Mouse (Mus musculus) urinary bladder, postnatal 25 days (tissue): ENCODE data around the gene Rab20.
"Not testable (repeated sequence)": the region's sequence is repeated elsewhere in the genome, so short reads cannot be mapped to it uniquely, and the experiment has no call there.

ENCODE experiments used
- DNase-seq: peaks from one replicate; pipeline ENCODE4 v3.0.0; 2022; ENCODE audit warnings: low spot score

Rab20 gene

GRCm38 (mm10) chr8:11477811-11478761 lies at the start of gene Rab20:
Gene Rab20 (minus strand): TSS chr8:11478710.
- peak; percentile 79 for DNase-seq

DNA sequence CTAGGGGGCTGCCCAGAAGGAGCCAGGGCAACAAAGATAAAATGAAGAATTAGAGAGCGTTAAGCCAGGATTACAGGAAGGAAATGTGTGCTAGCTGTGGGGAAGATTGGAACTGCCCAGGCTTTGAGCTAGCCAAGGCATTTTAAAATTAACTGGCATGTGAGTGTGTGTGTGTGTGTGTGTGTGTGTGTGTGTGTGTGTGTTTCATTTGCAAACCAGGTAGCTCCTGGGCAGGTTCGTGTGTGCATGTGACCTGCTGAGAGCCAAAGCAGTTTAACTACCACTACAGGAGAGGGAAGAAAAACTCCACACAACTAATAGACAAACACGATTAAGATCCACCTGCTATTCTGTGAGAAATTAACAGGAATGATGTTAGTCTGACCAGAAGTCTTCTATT lies 44.8 kb upstream of the Rab20 start:
- DNase-seq: no peak

DNA sequence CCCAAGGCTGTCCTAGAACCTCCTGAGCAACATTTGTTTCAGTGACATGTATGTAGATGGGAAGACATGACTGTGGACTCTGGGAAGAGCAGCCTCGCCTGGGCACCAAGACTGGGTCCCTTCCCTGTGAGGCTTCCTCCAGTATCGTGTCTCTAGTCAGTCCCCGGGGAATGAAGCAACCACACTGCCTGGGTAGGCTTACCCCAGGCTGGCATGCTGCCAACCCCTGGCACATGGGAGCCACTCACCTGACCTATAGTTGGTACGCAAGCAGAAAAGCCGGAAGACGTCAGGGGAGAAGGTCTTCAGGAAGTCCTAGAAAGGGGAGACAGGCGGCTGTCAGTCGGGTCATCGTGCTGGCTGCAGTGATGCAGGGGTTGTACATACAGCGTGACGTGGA lies 40.2 kb upstream of the Rab20 start:
- no peak for DNase-seq

DNA sequence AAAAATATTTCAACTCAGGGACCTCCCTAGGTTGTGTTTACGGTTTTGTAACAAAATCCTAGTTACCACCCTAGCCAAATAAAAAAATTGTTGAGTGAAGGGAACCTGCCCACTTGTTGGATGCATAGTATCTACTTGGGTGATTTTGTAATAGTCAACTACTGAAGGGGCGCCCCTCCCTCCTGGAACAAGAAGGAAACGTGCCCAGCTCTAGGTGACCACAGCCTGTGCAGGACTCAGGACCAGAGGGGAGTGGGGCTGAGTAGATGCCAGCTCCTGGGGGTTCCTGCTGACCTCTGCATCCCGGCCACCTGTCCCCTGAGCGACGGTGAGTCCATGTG lies 39.5 kb upstream of the Rab20 start:
- DNase-seq: no peak

DNA sequence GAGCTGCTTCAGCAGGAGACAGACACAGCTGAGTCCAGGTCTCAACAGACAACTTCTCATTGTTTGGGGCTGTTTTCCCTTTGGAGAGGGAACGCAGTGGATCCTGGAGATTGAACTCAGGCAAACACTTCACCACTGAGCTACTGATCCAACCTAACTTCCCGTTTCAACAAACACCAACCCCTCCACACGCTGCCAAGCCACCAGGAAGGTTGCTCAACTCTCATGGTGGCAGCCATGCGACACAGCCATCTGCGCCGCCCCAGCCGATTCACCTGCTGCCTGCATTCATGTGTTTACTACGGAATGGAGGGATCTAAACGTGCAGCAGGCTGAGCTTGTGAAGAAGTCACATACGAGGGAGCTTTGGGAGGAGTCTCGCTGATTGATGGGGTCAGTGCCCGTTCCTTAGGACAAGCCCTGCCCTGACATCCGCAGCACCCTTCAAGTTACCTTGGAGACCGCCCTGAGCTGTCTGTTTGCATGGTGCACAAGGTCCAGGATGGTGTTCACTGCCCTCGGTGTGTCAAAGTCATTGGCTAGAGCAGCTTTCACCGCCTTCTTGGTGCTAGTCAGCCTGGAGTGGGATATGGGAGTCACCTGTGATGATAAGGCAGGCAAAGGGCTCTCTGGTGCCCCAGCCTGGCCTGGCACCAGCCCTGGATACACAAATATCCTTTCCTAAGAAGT lies 39.0 kb upstream of the Rab20 start:
- no peak for DNase-seq

GRCm38 (mm10) chr8:11516292-11516691 lies 37.8 kb upstream of the Rab20 start:
- no peak for DNase-seq

- DNase-seq: no peak
Observed at GRCm38 (mm10) chr8:11513247-11513646, 34.7 kb upstream of the Rab20 start.

GRCm38 (mm10) chr8:11512711-11513110 lies 34.2 kb upstream of the Rab20 start:
- no peak for DNase-seq

DNA sequence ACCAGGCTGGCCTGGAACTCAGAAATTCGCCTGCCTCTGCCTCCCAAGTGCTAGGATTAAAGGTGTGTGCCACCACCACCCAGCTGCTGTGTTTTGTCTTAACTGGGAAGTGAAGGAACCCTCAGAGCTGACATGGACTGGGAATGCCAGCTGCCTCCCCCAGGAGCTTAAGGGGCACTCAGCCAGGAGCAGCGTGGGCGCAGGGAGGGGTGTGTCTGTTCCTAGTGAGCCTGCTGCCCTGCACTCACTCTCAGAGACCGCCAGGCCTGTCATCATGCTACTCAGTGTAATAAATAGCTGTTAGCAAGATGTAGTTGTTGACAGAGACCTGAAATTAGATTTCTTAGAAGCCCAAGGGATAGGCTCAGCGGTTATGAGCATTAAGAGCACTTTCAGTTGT lies 32.5 kb upstream of the Rab20 start:
- DNase-seq: no peak

- no peak for DNase-seq
Observed at GRCm38 (mm10) chr8:11508880-11509279, 30.4 kb upstream of the Rab20 start.

DNA sequence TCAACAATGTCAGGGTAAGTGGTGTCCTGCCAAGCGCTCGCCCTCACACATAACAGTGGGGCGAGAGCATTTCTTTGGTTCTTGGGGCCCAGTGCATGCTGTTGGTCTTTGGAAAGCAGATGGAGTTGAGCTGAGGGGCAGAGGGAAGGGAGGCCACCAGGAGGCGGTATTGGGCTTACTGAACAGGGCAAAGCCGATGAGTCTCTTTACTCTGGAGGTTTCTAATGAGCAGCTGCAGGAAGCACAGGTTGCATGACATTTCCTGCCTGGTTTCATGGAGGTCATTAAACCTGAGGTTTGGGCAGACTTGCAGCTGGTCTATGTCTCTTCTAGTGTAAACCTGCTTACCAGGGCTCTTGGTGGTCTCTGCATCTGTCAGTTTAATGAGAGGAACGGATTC lies 28.3 kb upstream of the Rab20 start:
- DNase-seq: peak; percentile 50

GRCm38 (mm10) chr8:11506074-11506473 lies 27.6 kb upstream of the Rab20 start:
- no peak for DNase-seq

- DNase-seq: no peak
Observed at GRCm38 (mm10) chr8:11503476-11504232, 25.1 kb upstream of the Rab20 start.

DNA sequence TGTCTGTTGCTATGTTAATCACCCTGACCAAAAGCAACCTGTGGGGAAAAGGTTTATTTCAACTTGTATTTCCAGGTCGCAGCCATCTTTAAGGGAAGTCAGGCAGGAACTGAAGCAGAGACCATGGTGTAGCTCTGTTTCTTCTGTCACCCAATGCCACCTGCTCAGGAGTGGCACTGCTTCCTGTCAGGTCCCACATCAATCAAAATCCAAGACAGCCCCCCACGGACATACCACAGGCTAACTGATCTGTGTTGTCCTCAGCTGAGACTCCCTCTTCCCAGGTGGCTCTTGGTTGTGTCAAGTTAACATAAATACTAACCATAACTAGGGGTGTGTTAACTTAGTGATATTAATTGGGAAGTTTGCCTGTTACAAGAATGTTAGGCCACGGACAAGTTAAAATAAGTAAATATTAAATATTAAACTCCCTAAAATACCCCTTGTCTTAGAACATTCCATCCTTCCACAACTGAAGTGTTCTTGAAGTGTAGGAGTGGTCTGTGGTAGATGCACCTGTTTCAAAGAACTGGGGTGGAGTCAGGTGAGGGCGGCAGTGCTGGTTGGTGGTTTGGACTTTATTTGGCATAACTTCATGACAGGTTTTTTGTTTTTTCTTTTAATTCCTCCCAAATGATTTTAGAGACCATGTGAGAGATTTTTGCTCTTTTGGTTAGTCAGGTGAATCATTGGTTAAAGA lies 20.4 kb upstream of the Rab20 start:
- DNase-seq: no peak

- DNase-seq: no peak
Observed at GRCm38 (mm10) chr8:11498281-11498680, 19.8 kb upstream of the Rab20 start.

- peak; percentile 86 for DNase-seq
Observed at GRCm38 (mm10) chr8:11497017-11497990, 18.8 kb upstream of the Rab20 start, which contains the start of gene Naxd. Gene Naxd (plus strand): TSS chr8:11497506.

DNA sequence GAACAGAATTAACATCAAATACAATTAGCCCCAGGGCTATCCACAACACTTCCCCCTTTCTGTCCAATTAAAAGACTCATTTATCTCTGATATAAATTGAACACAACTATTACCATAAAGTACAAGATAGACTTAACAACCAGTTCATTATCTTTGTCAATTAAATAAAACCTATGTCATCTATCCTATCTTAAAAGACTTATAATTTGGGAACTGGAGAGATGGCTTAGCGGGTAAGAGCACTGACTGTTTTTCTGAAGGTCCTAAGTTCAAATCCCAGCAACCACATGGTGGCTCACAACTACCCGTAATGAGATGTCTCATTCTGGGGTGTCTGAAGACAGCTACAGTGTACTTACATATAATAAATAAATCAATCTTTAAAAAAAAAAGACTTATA lies 13.8 kb upstream of the Rab20 start:
- not testable (repeated sequence) for DNase-seq

DNA sequence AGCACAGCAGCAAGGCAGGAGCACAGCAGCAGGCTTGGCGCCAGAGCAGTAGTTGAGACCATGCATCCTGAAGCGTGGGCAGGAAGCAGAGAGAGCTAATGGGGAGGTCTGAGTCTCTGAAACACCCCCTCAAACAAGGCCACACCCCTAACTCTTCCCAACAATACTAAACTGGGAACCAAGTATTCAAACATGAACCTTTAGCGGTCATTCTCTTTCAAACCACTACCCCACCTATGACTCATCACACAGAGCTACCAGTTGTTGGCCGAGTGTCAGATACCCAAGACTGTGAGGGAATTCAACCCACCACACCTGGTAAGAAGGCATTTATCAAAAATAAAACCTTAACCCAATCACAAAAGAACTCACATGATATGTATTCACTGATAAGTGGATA lies 8.7 kb upstream of the Rab20 start:
- DNase-seq: no peak

- peak; percentile 81 for DNase-seq
Observed at GRCm38 (mm10) chr8:11486142-11486541, 7.6 kb upstream of the Rab20 start.

GRCm38 (mm10) chr8:11482537-11482936 lies 4.0 kb upstream of the Rab20 start:
- DNase-seq: no peak

DNA sequence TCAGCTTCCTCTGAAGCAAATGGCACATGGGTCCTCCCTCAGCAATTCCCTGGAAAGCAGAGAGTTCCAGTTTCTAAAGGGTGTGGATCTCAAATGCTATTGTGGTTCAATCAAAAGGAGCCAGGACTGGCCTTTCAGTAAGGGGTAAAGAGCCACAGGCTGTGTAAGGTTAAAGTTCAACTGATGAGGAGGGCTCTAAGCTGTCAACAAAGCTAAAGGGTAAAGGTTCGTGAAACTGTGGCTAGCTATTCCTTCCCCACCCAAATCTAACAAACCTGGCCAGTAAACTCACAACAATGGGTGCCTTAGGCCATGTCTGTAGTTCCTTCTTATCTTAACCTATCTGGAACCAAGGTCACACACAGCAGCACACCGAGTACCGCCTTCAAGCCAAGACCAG lies 3.4 kb upstream of the Rab20 start:
- DNase-seq: no peak
